In the genomic region with DNA sequence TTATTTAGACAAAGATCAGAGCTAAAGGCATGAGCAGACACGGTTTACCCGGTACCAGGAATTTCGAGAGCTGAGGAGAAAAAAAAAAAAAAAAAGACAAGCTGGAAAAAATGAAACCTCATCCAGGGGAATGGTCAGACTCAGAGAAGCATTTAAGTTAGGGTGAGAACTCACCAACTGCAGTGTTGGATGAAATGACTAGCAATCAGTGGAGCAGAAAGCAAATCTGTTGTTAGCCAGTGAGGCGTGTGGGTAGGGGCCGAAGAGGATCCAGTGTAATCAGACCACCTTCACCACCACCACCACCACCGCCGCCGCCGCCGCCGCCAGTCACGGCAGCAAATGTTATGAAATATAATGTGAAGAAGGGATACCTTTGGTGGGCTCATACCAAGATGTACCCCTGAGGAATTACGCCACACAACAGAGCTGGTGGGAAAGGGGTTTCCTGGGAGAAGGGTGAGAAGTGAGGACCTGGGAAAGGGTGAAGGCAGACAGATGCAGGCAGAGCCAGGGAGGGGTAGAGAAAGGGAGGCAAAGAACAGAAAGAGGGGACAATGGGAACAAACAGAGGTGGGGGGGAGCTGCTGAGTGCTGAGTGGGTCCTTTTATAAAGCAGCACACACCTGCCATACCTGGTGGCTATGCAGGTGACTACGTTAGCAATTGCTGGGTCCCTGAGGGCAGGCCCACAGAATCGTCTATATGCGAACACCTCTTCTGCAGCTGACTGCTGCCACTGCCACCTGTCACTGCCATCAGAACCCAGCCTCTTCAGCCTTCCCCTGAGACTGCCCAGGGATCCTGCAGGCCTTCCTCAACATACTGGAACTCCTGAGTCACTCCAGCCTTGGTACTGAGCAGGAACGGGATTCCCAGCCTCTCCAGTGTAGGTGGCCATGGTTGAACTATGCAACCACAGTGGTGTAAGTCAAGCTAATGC, we compare ENCODE assay signal across 9 mouse cellular contexts. TPM values are rescaled to one million over a fixed set of nuclear protein-coding genes. Genes with fewer than 3 reads are reported as not detected.
A peak's percentile ranks its signal among the peaks of the same experiment; 100 is the strongest.
DNase-seq lines count a peak whose midpoint lies in the region; ATAC-seq and TF ChIP-seq lines count a peak whose summit lies in the region.
"Had no signal": no experiment of that assay in that cellular context is flagged by ENCODE, and none has a peak within 500 bp of the region (broad histone marks: within the 10 kb centered on the region; RNA-seq: fewer than 3 reads in every experiment).

No protein-coding gene starts in this region.

- TF ChIP-seq EP300 in ES-Bruce4 (IDR thresholded peaks at IDR 0.05; ENCODE audit: insufficient read depth, low read depth, low read length): no peak

- H3K4me3 ChIP-seq in ES-Bruce4 (ENCODE audit: low read depth, low read length): peak overlapping the region; percentile 4; the same call in 1 of the 2 replicates
- no peak overlapping the region for H3K4me3 ChIP-seq in forebrain, embryonic 14.5 days (ENCODE audit: low read depth, low read length)
- H3K4me3 ChIP-seq in midbrain, embryonic 11.5 days (ENCODE audit: low read depth, low read length): no peak overlapping the region
- H3K4me3 ChIP-seq: liver, embryonic 15.5 days had no signal

- TF ChIP-seq POLR2A in ES-Bruce4 (IDR thresholded peaks at IDR 0.05; ENCODE audit: insufficient read depth, low read length): no peak

- H3K9ac ChIP-seq in ES-Bruce4 (ENCODE audit: low read depth, poor library complexity, severe bottlenecking): no peak overlapping the region
- H3K9ac ChIP-seq in forebrain, embryonic 14.5 days (ENCODE audit: low read length): no peak overlapping the region
- H3K9ac ChIP-seq in midbrain, embryonic 11.5 days (ENCODE audit: low read length): no peak overlapping the region
- H3K9ac ChIP-seq: liver, embryonic 15.5 days had no signal

- H3K27me3 ChIP-seq in ES-Bruce4 (ENCODE audit: control insufficient read depth, insufficient read depth, low read length, poor library complexity, severe bottlenecking): no peaks in the 10 kb centered on the region
- H3K27me3 ChIP-seq in forebrain, embryonic 14.5 days (replicated peaks; ENCODE audit: control insufficient read depth, insufficient read depth, low read length): no peaks in the 10 kb centered on the region
- no peaks in the 10 kb centered on the region for H3K27me3 ChIP-seq in midbrain, embryonic 11.5 days (ENCODE audit: control insufficient read depth, insufficient read depth, low read length)
- H3K27me3 ChIP-seq: liver, embryonic 15.5 days had no signal

- no peak overlapping the region for H3K27ac ChIP-seq in ES-Bruce4 (ENCODE audit: insufficient read depth, low read length)
- peak overlapping the region; percentile 27; the same call in 1 of the 2 replicates for H3K27ac ChIP-seq in forebrain, embryonic 14.5 days (ENCODE audit: low read depth, low read length)
- H3K27ac ChIP-seq in midbrain, embryonic 11.5 days (ENCODE audit: low read depth, low read length): no peak overlapping the region
- H3K27ac ChIP-seq: liver, embryonic 15.5 days had no signal

- DNase-seq in frontal cortex, postnatal 14 days (ENCODE audit: low spot score in 2 of 2): no peak
- DNase-seq in forebrain, embryonic 14.5 days (ENCODE audit: low spot score): no peak
- peak; percentile 79 for DNase-seq in midbrain, embryonic 11.5 days (ENCODE audit: low spot score, missing footprints)
- DNase-seq in adrenal gland, postnatal 4 days (ENCODE audit: low spot score in 2 of 2): no peak
- DNase-seq in left cerebral cortex, adult 11 months (ENCODE audit: low spot score): no peak

- WGBS in forebrain, embryonic 14.5 days: 46% methylated on average over 17 of the region's 17 CpGs
- 49% methylated on average over 17 of the region's 17 CpGs for WGBS in midbrain, embryonic 11.5 days

- peaks cover 3% of the 10 kb centered on the region for H3K4me1 ChIP-seq in ES-Bruce4 (ENCODE audit: control insufficient read depth, insufficient read depth, low read length)
- peaks cover 6% of the 10 kb centered on the region; the same call in 1 of the 2 replicates for H3K4me1 ChIP-seq in forebrain, embryonic 14.5 days (ENCODE audit: control insufficient read depth, insufficient read depth, low read length)
- peaks cover 8% of the 10 kb centered on the region for H3K4me1 ChIP-seq in midbrain, embryonic 11.5 days (ENCODE audit: control insufficient read depth, insufficient read depth, low read length)
- H3K4me1 ChIP-seq: liver, embryonic 15.5 days had no signal

- H3K9me3 ChIP-seq in ES-Bruce4 (replicated peaks; ENCODE audit: control insufficient read depth, insufficient read depth, low read length, poor library complexity, severe bottlenecking): no peaks in the 10 kb centered on the region
- H3K9me3 ChIP-seq in forebrain, embryonic 14.5 days (replicated peaks; ENCODE audit: control insufficient read depth, low read length): no peaks in the 10 kb centered on the region
- H3K9me3 ChIP-seq in midbrain, embryonic 11.5 days (ENCODE audit: control insufficient read depth, low read length): no peaks in the 10 kb centered on the region
- H3K9me3 ChIP-seq: liver, embryonic 15.5 days had no signal

- no peaks in the 10 kb centered on the region for H3K36me3 ChIP-seq in ES-Bruce4 (ENCODE audit: control insufficient read depth, insufficient read depth, low read length, poor library complexity, severe bottlenecking)
- no peaks in the 10 kb centered on the region for H3K36me3 ChIP-seq in forebrain, embryonic 14.5 days (ENCODE audit: control insufficient read depth, insufficient read depth, low read length)
- H3K36me3 ChIP-seq in midbrain, embryonic 11.5 days (ENCODE audit: control insufficient read depth, insufficient read depth, low read length): no peaks in the 10 kb centered on the region
- H3K36me3 ChIP-seq: liver, embryonic 15.5 days had no signal

- peak; percentile 47; the same call in 1 of the 2 replicates for ATAC-seq in frontal cortex, adult (ENCODE audit: low TSS enrichment)
- ATAC-seq in forebrain, embryonic 14.5 days: no peak
- ATAC-seq in midbrain, embryonic 11.5 days (ENCODE audit: low FRiP score): no peak
- ATAC-seq in activated CD4-positive, CD25-positive, alpha-beta regulatory T cell, adult 4 months: no peak

- peak overlapping the region; percentile 27; the same call in 1 of the 2 replicates for H3K4me2 ChIP-seq in forebrain, embryonic 14.5 days (ENCODE audit: low read length)
- H3K4me2 ChIP-seq in midbrain, embryonic 11.5 days: no peak overlapping the region; the same call in 1 of the 2 replicates
- H3K4me2 ChIP-seq: liver, embryonic 15.5 days had no signal

- TF ChIP-seq CTCF in ES-Bruce4 (IDR thresholded peaks at IDR 0.05; ENCODE audit: low read depth, low read length): no peak

RNA-seq across cellular contexts. Expression of gene Mfap4, which starts 7.4 kb away (rescaled TPM):
- 1.3 and 1.9 TPM in 2 replicates for polyA plus RNA-seq in ES-Bruce4 (2011; ENCODE audit: insufficient read depth, insufficient read length, low read depth, missing spikeins)
- polyA plus RNA-seq in forebrain, embryonic 14.5 days (2014; fragmentation: Nextera tagmentation; extraction: Ambion mirVana): 51.6 and 65.7 TPM in 2 replicates
- 69.8 and 78.9 TPM in 2 replicates for polyA plus RNA-seq in midbrain, embryonic 11.5 days (2014; fragmentation: Nextera tagmentation; extraction: Ambion mirVana)
- 10 to 100 TPM; 65.8 to 68.6 TPM for total RNA-seq in adrenal gland, postnatal 4 days (2021)
- polyA plus RNA-seq in activated CD4-positive, CD25-positive, alpha-beta regulatory T cell, adult 4 months (2017; shearing (Covaris generic)): not detected

RNA-seq across cellular contexts. Expression of gene Mapk7, which starts 16.4 kb away (rescaled TPM):
- 33.3 and 35.1 TPM in 2 replicates for polyA plus RNA-seq in ES-Bruce4 (2011; ENCODE audit: insufficient read depth, insufficient read length, low read depth, missing spikeins)
- 59.0 and 75.8 TPM in 2 replicates for polyA plus RNA-seq in forebrain, embryonic 14.5 days (2014; fragmentation: Nextera tagmentation; extraction: Ambion mirVana)
- 51.0 and 58.3 TPM in 2 replicates for polyA plus RNA-seq in midbrain, embryonic 11.5 days (2014; fragmentation: Nextera tagmentation; extraction: Ambion mirVana)
- 10 to 100 TPM; 25.9 to 28.1 TPM for total RNA-seq in adrenal gland, postnatal 4 days (2021)
- polyA plus RNA-seq in activated CD4-positive, CD25-positive, alpha-beta regulatory T cell, adult 4 months (2017; shearing (Covaris generic)): 10 to 100 TPM in 1 of 2 experiments, 1 to 10 TPM in 1; 6.1 to 13.4 TPM

RNA-seq across cellular contexts. Expression of gene Rnf112, which starts 23.9 kb away (rescaled TPM):
- polyA plus RNA-seq in ES-Bruce4 (2011; ENCODE audit: insufficient read depth, insufficient read length, low read depth, missing spikeins): not detected in 2 replicates
- 6.9 and 10.3 TPM in 2 replicates for polyA plus RNA-seq in forebrain, embryonic 14.5 days (2014; fragmentation: Nextera tagmentation; extraction: Ambion mirVana)
- polyA plus RNA-seq in midbrain, embryonic 11.5 days (2014; fragmentation: Nextera tagmentation; extraction: Ambion mirVana): 0.40 and 0.51 TPM in 2 replicates
- total RNA-seq in adrenal gland, postnatal 4 days (2021): 1 to 10 TPM; 2.9 to 4.1 TPM
- not detected for polyA plus RNA-seq in activated CD4-positive, CD25-positive, alpha-beta regulatory T cell, adult 4 months (2017; shearing (Covaris generic))

RNA-seq across cellular contexts. Expression of gene B9d1, which starts 27.1 kb away (rescaled TPM):
- polyA plus RNA-seq in ES-Bruce4 (2011; ENCODE audit: insufficient read depth, insufficient read length, low read depth, missing spikeins): 18.7 and 20.8 TPM in 2 replicates
- 38.9 and 55.5 TPM in 2 replicates for polyA plus RNA-seq in forebrain, embryonic 14.5 days (2014; fragmentation: Nextera tagmentation; extraction: Ambion mirVana)
- polyA plus RNA-seq in midbrain, embryonic 11.5 days (2014; fragmentation: Nextera tagmentation; extraction: Ambion mirVana): 35.1 and 39.6 TPM in 2 replicates
- total RNA-seq in adrenal gland, postnatal 4 days (2021): 10 to 100 TPM; 21.3 to 25.4 TPM
- polyA plus RNA-seq in activated CD4-positive, CD25-positive, alpha-beta regulatory T cell, adult 4 months (2017; shearing (Covaris generic)): 1 to 10 TPM; 2.7 to 4.5 TPM

Comparison
In these comparisons a context has a peak if more than half of its experiments do, and no peak if none do; other contexts are left out.
1. RNA of gene Mfap4, which starts 7.4 kb away (polyA plus RNA-seq): 69.8 to 78.9 TPM in midbrain, embryonic 11.5 days and 51.6 to 65.7 TPM in forebrain, embryonic 14.5 days; 1.3 to 1.9 TPM in ES-Bruce4 and not detected in activated CD4-positive, CD25-positive, alpha-beta regulatory T cell, adult 4 months; every median in the first group is over 10 times any median in the second.